Mouse (Mus musculus) megakaryocyte, adult 5-6 weeks (primary cell): ENCODE data around the gene Adgb. TPM values are rescaled to one million over a fixed set of nuclear protein-coding genes. Genes with fewer than 3 reads are reported as not detected.

Source experiments
- ATAC-seq: 2 replicates; pipeline ENCODE4 v1.8.0; 2016; ENCODE audit warnings: mild to moderate bottlenecking, inconsistent platforms; ENCODE audit not compliant: poor library complexity, severe bottlenecking
- total RNA-seq, 2 experiments: library from RNA; stranded (forward) in 1 of 2; stranded (reverse) in 1 of 2; fragments of 153-499, 151-499 nt in 1 of 2; fragments of 221-1000, 200-1000 nt in 1 of 2; gene quantifications; 2 replicates each; pipeline versions ENCODE4 v1.2.3 to v1.2.4; 2015 to 2017

The Adgb gene
- total RNA-seq, 2 experiments from 2014 or later = 0.40 to 1.4 TPM

DNA sequence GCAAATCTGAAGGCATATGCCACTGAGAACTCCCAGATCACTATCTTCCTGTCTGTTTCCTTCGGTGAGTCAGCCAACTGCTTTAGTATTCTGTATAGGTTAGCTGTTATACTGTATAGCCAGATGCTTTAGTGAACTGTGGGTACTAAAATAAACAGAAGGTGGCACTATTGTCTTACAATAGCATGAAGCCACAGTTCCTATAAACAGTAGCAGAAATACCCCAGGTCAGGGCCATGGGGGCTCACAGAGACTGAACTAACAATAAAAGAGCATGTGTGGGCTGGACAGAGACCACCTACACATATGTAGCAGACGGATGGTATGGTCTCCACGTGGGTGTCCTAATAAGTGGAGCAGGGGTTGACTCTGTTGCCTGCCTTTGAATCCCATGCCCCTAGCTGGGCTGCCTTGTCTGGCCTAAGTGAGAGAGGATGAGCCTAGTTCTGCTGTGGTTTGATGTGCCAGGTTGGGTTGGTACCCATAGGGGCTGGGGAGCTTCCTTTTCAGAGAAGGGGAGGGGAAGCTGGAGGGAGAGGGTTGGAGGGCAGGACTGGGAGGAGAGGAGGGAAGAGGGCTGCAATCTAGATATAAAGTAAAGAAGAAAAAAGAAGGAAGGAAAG, 116.4 kb downstream of the Adgb start:
- ATAC-seq = peak; percentile 91

GRCm38 (mm10) chr10:10352184-10352583, 119.9 kb downstream of the Adgb start:
- peak; percentile 53 for ATAC-seq

- ATAC-seq = peak; percentile 50
Measured at GRCm38 (mm10) chr10:10350550-10350949, 121.6 kb downstream of the Adgb start.

DNA sequence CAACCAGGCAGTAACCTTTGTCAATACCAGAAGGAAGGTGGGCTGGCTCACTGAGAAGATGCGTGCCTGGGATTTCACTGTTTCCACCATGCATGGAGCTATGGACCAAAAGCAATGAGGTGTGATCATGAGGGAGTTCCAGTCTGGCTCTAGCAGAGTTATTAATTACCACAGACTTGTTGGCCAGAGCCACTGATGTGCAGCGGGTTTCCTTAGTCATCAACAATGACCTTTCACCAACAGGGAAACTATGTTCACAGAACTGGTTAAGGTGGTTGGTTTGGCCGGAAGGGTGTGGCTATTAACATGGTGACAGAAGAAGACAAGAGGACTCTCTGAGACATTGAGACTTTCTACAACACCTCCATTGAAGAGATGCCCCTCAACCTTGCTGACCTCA, 128.2 kb downstream of the Adgb start:
- no peak for ATAC-seq

DNA sequence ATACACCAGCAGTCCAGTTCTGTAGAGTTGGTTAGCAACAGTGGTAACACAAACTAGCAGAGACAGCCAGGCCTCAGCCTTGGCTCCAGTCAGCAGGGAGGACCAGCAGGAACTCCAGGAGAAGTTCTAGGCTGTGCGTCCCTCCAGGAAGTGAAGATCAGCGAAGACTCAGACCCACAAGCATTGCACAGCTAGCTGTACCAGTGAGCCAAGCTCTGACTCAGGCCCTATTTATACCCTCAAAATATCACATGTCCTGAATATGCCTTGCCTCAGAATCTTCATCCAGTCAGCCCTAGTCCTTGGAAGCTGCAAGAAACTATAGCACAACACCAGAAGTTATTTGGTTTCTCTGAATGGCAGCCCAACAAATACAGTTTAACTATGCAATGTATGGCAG, 146.6 kb downstream of the Adgb start:
- ATAC-seq = no peak

- no peak for ATAC-seq
Measured at GRCm38 (mm10) chr10:10322961-10323360, 149.2 kb downstream of the Adgb start.

GRCm38 (mm10) chr10:10321119-10321781, 150.9 kb downstream of the Adgb start:
- peak; percentile 96 for ATAC-seq

DNA sequence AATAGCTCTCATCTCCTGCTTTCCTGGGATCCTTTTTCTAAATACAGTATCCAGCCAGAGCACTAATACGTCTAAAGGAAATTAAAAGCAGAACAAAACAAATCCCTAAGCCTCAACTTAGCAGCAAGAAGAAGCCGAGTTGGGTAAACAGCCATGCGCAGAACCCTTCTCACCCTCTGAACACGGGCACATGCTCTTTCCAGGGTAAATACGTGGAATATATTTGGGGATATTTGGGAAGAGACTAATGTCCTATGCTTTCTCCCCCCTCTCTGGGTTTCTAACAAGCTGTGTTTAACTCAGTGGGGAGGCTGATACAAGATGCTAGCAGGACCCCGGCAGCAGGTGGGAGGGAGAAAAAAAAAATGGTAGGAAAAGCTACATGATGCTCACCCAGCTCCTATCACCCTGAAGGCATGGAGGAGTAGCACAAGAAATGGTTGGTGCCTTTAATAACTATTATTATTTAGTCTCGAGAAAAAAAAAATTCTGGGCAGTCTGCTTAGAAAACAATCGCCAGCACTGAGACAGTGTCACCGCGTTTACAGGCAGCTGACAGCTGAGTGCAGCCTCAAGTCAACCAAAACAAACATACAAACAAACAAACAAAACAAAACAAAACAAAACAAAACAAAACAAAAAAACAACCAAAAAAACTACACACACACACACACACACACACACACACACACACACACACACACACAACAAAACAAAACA, 151.6 kb downstream of the Adgb start:
- ATAC-seq = no peak

GRCm38 (mm10) chr10:10318086-10318485, 154.0 kb downstream of the Adgb start:
- no peak for ATAC-seq

GRCm38 (mm10) chr10:10315631-10316030, 156.5 kb downstream of the Adgb start:
- peak; percentile 49 for ATAC-seq

GRCm38 (mm10) chr10:10314521-10314920, 157.6 kb downstream of the Adgb start:
- no peak for ATAC-seq

DNA sequence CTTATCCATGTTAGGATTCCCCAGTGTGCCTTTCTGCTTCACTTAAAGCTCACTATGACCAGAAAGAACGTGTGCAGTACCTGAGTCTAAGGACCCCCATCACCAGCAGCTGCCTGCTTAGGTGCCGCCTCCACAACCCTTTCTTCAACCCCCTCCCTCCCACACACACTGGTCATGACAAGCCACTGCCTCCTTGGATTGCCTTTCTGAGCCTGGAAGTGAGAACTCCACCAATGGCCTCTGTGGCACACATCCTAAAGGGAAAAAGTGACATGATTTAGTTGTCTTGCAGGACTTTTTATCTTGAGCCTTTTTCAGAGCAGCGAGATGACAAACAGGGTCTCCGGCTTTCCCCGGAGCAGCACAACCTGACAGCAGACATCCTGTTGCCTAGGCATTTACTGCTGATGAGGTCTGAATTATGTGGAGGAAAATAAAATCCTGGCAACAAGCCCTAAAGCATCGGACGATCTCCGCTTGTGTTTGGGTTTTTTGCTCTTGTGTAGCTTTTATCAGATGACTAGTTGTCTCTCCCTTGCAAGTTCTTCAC, 162.2 kb downstream of the Adgb start:
- ATAC-seq = no peak

GRCm38 (mm10) chr10:10309056-10309455, 163.1 kb downstream of the Adgb start:
- no peak for ATAC-seq

DNA sequence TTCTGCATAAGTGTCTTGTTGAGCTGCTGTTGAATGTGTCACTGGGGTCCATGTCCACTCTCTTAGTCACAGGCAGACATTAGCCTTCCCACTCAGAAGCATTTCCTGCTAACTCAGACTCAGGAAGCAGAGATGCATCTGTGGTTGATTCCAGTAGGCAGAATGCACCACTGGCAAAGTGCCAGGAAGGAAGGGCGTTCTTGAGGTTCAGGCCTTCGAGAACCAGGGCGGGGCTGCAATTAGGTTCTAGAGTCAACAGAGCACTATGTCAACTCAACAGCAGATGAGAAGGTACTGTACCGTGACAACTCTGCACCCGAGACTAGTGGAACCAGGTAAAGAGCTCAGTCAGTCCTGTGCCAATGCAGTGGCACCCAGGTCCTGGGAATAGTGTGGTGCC, 164.7 kb downstream of the Adgb start:
- ATAC-seq = peak; percentile 35; the same call in 1 of the 2 replicates

GRCm38 (mm10) chr10:10304370-10304769, 167.8 kb downstream of the Adgb start:
- ATAC-seq = no peak

- ATAC-seq = no peak
Measured at GRCm38 (mm10) chr10:10301692-10302091, 170.4 kb downstream of the Adgb start.

DNA sequence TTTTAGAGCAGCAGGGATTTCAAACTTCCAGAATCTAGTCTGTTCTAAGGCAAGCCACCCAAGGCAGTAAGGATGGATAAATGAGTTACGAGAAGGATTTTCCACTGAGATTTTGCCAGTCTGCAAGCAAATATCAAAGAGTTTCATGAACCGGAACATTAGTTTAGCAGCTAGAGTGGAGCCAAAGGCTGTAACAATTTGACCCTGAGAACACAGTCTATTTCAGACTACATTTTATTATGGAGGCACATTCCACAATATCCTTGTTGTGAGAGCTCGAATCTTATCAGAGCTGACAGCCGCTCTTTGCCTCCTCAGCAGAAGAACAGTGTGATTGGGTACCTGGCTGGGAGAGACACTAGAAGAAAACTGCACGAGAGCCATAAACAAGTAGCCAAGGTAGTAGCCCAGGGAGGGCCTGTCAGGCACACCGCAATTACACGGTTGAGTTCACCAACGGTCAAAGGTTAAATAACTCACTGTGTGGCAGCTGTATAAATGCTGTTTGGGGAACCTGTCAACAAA, 171.1 kb downstream of the Adgb start:
- no peak for ATAC-seq

DNA sequence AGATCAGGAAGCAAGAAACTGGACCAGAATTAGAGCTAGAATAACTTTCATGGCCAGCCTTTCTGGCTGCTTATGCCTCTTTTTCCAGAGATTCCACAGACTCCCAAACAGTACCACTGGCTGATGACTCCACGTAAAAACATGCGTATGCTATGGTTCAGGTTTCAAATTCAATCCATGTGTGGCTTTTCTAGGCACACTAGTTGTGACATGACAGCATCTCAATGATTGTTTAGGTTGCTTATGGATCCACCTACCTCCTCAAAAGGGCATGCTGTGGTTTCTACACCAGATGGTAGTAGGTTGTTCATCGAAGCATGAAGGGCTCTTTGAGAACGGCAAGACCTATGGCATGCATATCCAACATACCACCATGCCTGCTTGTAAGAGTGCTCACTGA, 172.1 kb downstream of the Adgb start:
- no peak for ATAC-seq

- ATAC-seq = peak; percentile 74
Measured at GRCm38 (mm10) chr10:10287221-10287867, 184.8 kb downstream of the Adgb start.
